Mouse (Mus musculus): Measurements from ENCODE around the gene Far1.
A peak's percentile ranks its signal among the peaks of the same experiment; 100 is the strongest.

Gene Far1

DNA sequence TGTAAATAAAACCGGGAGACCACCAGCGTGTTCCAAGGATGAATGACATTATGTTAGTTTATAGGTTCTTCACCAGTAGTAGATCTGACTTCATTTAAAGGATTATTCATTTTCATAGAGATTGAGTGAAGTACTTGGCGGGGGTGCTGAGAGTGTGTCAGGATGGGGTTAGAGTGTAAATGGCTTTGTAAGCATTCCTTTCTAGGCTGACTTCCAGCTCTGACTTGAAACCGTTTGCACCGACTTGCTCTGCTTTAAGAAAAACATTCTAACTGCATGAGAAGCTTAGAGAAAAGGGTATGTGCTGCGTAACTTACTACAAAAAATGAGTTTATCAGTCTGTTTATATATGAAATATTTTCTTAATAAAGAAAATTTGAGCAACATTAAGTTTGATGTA lies 57.5 kb downstream of the Far1 start:
- DNase-seq (ENCODE audit: low spot score), result no peak

DNA sequence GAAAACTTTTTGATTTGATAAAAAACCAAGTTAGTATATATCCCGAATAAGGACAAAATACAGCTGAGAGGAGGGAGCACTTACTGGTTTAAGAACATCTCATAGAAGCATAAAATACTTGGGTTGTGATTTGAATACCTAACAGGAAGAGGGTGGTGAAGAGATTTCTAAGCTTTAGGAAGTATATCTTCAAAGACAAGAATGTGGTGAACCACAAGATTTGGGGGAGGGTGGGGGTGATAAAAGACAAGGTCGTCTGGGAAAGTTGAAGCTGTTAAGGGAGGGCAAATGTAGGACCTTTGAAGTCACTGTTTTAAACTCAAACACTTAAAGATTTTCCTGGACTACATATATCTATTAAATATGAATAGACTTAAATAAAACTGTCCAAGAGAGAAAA lies 59.1 kb downstream of the Far1 start:
- DNase-seq (ENCODE audit: low spot score), result no peak

DNA sequence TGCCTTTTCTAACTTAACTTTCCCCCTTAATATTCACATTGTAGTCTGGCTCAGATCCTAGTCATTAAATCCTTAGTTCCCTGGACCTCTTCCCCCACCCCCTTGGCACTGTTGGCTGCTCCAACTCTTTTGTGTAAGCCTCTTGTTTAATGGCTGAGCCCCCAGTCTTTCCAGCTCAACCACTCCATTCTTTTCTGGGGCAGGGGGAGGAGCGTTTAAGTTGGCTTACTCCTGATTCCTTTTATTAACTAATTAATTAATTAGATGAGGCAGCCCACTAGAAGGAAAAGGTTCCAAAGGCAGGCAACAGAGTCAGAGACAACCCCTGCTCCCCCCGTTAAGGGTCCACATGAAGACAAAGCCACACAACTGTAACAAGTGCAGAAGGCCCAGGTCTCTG lies 68.5 kb downstream of the Far1 start:
- no peak for DNase-seq (ENCODE audit: low spot score)

DNA sequence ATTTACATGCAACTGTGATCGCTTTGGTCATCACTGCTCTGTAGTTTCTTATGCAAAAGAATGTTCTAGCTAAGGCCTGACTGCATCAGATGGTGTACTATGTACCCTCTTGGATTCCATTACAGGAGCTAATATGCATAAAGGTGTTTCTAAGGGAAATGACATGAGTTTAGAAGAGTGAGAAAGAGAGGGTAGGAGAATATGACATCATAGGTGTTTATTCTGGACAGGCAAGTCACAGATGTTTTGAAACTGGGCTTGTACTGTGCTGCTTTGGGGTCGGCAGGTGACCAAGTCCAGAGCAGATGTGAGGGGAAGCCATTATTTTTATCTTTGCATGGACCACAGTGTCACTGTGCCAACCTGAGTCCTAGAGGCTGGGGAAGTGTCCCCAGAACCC lies 75.6 kb downstream of the Far1 start:
- no peak for DNase-seq (ENCODE audit: low spot score)

DNA sequence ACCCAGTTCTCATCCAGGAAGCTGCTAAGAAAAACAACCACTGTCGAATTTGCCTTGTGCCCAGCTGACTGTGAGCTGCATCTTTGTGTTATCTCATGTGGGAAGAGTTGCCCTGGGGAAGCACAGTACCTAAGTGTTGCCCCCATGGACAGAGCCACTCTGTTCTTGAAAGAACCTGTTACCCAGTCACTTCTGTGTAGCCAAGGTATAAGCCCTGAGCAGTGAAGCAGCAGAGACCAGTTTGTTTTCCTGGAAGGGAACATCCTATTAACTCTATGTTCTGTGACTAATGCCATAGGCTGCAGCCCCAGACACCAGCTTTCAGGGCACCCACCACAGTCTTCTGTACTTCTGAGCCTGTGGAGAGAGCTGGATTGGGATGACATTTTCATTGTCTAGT lies 76.7 kb downstream of the Far1 start:
- DNase-seq (ENCODE audit: low spot score), result no peak

DNA sequence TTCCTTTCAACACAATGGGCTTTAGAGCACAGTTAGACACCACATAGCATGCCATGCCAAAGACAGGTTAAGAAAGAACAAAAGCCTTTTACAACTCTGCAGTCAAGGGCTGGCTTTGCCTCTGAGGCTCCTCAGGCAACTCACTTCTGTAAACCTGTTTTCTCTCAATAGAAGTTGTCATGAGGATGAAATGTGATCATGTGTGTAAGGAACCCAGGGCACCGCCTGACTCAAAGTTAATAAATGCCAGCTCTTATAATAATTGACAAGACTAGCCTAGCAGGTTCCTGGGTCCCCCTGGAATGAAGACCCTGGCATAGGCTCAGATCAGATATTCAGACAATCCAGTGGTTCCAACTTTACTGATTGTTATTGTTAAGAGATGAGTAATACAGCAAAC lies 77.5 kb downstream of the Far1 start:
- DNase-seq (ENCODE audit: low spot score), result peak; percentile 10

DNA sequence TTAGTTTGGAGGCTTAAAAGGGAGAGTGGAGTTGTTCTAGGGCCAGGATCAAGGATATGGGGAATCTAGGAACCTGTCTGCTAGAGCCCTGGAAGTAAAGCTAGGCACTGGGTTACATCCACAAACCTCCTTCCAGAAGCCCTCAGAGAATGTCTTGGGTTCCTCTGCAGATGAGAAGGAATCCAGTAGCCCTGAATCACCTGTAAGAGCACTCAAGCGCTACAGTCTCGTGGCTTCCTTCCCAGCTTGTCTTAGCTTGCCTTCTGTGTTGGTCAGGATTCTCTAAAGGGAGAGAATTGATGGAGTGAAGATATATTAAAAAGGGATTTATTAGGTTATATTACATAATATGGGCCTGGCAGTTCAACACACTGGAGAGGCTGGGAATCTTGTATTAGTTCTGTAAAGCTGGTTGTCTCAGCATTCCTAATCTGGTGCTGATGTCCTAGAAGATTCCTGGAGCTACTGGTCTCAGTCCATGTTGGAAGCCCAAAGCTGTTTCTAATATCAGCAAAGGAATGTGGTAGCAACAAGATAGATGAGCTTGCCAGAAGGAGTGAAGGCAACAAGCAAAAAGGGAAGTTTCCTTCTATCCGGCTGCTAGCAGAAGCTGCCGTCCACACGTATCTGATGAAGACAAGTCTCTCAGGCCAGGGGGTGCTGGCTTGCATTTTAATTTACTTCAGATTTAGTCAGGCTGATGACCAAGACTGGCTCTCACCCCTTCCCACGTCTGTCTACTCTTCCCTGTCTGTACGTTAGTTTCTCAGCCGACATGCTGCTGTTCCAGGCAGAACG lies 78.1 kb downstream of the Far1 start:
- no peak for DNase-seq (ENCODE audit: low spot score)

DNA sequence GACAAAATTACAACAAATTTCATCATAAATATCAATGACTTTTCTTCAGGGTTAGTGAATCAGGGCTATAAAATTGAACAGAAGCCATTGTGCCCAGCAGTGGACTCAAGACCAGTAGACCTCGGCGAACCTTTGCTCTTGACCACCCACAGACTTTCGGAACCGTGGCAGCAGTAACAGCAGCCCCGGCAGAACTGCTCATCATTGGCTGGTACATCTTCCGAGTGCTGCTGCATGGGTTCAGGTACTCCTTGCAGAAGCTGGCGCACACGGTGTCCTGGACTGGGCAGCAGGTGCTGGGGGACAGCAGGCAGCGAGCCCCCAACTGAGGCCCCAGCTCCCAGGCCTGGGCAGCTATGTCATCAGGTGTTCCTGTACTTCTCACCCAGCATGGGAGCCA lies 79.1 kb downstream of the Far1 start:
- DNase-seq (ENCODE audit: low spot score), result no peak

DNA sequence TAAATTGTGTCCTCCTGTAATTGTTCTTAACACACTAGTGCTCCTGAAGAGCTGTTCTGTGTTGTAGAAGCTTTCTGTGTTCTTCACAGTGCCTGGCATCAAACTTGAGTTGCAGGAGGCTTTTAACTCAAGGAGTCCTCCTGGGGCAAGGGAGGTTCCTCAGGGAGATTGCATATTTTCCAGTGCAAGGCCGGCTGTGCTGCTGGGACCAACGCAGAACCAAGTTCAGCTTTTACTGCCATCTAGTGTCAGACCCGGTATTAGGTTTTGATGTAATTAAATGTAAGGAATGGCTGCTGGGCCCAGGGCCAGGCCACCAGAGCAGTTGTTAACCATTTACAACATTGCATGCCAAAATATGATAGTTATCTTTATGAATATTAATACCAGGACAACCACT lies 80.7 kb downstream of the Far1 start:
- DNase-seq (ENCODE audit: low spot score), result peak; percentile 85

DNA sequence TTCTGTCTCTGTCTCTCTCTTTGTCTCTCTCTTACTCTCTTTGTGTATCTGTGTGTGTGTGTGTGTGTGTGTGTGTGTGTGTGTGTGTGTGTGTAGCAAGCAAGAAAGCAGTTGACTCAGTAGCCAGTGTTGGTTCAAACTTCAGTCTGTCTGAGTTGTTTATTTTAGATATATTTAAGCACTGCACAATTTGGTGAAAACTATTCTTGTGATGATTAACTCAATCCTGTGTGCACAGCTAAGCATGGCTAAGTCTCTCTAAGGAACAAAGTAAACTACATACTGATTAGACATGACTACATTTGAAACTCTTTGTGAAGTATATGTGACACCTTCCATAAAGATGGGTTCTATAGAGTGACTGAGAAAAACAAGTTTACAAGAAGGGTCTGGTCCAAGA lies 83.6 kb downstream of the Far1 start:
- no peak for DNase-seq (ENCODE audit: low spot score)

DNA sequence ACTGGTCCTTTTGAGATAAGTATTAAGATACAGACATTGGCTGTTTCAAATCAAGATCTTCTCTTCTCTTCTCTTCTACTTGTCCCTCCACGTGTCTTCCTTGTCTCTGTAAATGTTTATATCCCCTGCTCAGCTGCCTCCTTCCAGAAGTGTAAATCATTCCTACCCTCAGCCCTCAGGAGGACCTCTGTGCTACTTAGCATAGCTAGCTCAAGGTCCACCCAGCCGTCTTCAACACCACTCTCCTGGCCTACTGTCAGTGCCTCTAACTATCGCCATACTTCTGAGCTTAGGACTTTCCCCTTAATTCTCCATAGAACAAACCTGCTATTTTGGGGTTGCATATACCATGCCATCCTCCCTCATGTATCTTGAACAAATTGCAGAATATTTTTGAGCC lies 88.2 kb downstream of the Far1 start:
- DNase-seq (ENCODE audit: low spot score), result no peak

DNA sequence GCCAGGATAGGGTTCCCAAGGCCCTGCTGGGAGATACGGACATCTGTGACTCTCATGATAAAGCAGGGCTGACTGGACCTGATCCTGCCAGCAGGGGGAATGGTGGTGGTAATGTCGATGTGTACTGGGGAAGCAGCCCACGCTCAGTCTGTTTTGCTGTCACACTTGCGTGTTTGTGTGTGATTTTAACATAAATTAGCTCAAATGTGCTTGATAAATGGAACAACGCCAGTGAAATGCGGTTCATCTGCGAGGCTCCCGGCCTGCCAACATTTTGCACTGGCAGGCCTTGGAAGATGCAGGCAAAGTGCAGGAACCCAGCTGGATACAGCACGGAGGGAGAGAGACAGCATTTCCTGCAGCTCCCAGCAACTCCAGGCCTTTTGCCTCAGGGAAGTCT lies 94.3 kb downstream of the Far1 start:
- peak; percentile 73 for DNase-seq (ENCODE audit: low spot score)

DNA sequence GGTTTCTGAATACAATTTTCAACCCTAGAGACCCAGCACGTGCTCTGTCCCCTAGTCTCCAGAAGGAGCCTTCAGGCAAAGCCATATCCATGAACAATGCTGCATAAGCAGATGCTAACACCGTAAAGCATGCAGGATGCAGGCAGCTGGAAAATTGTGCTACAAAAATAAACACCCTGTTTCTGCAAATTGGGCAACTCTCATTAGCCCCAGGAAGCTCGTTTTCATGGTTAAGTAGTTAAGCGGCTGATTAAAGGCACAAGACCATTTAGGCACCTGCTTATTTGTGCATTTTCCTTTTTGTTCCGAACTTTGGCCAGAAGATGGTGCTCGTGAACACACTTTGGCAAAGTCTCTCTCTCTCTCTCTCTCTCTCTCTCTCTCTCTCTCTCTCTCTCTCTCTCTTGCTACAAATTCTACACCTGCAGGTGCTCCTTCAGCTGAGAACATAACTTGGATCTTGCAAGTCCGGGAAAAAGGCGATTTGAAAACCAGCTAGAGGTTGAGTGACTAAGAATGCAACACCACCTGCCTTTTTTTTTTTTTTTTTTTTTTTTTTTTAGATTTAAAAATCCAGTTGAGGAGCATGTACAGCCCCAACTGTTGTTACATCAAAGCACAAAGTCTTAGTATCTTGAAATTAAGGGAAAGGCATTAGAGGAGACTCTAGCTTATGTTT lies 95.5 kb downstream of the Far1 start:
- DNase-seq (ENCODE audit: low spot score), result peak; percentile 88

DNA sequence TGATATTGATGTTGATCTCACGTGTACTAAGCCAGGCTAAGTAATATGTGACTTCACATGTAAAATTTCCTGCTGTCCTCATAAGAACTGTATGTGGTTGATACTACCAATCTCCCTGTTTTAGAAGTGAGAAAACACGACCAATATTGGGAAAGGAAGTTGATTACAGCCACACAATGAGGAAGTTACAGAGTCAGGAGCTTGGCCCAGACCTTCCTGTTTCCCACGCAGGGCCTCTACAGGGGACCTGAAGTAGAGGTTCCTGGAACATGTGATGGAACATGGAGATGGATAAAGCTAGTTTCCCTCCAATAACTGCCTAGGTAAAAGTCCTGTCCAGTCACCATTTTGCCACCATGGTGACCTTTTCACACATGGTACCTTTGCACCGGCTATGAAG lies 99.0 kb downstream of the Far1 start:
- DNase-seq (ENCODE audit: low spot score), result no peak

DNA sequence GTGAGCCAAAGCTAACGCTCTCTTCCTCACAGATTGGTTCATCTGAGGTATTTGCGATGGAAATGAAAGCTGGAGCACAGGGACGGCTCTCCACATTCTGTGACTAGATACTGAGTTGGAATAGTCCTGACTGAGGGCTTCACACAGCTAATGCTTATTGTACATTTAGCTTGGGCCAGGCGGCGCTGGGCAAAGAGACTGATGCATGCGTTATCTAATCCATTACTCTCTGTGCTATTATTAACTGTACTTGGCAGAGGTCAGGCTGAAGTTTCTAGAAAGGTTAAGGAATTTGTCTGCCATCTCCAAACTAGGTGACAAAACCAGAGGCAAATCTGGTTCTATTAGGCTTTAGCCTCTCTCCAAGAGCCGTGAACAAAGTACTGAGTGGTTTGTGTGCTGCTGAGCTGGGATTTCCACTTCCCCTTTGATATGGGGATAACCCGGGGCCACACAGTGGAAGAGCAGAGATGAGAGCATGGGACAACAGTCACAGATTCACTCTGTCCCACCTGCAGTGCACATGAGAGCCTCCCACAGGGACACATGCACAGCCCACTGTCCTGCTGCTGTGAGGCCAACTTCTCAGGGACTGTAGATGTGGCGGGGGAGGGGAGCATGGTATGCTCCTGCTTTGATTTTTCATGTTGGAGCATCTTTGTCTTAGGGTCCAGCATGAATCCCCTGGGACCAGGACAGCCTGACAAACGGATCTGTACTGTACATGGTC lies 100.7 kb downstream of the Far1 start:
- no peak for DNase-seq (ENCODE audit: low spot score)

DNA sequence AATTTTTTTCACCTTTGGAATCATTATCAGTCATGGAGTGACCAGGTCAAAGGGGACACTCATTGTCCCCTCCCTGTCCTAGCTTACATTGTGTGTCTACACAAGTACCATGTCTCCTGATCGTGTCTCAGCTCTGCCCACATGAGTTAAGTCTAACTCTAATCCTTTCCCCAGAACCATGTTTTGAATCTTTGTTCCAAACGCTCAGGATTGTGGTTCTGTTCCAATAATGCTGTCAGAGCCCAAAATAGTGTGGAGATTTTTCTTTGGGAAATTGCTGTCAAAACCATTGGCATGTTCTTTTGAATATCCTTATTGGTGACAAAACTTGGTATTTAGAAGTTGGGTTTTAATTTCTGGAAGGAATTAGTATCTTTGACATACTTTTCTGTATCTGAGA lies 105.5 kb downstream of the Far1 start:
- DNase-seq (ENCODE audit: low spot score), result no peak

DNA sequence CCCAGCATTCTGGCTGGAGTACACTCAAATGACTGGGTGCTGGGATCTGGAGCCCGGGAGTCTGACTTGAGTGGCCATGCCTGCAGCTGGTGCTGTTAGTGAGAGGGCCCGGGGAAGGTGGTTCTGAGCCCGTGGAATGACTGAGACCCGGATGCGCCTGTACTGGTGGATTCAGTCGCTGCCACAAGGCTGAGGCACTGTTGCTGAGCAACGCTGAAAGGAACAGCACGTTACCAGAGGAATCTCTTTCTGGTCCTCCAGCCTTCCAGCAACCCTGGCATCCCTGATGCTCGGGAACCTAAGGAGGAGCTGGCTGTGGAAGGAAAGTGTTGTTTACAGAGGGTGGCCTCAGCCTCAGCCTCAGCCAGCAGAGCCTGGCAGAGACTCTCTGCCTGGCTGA lies 106.1 kb downstream of the Far1 start:
- DNase-seq (ENCODE audit: low spot score), result no peak
